Mouse (Mus musculus) limb, embryonic 11.5 days (tissue): ENCODE data around the gene Gatd1. TPM values are rescaled to one million over a fixed set of nuclear protein-coding genes. Genes with fewer than 3 reads are reported as not detected.
A peak's percentile ranks its signal among the peaks of the same experiment; 100 is the strongest.

Experiments
- ATAC-seq: fragments of 200-750 bp; cut with Nextera tagmentation; 2 replicates; pipeline ENCODE4 v1.8.0; 2017; ENCODE audit warnings: low read depth; ENCODE audit not compliant: insufficient number of reproducible peaks, low FRiP score, low TSS enrichment
- DNase-seq: peaks from one replicate; pipeline ENCODE4 v3.0.0-alpha.2; 2015; ENCODE audit warnings: low spot score
- H3K27ac ChIP-seq: fragments of 300-500 bp; sonication (generic); replicated peaks from 2 replicates; pipeline ENCODE4 v1.5.1; 2014; ENCODE audit warnings: low read depth, mild to moderate bottlenecking, low read length
- H3K27me3 ChIP-seq: fragments of 300-500 bp; sonication (generic); 2 replicates; pipeline ENCODE4 v1.6.1; 2014; ENCODE audit warnings: mild to moderate bottlenecking, low read length, mixed read lengths; ENCODE audit not compliant: control insufficient read depth, insufficient read depth
- H3K36me3 ChIP-seq: fragments of 300-500 bp; sonication (generic); 2 replicates; pipeline ENCODE4 v1.6.1; 2014; ENCODE audit warnings: mild to moderate bottlenecking, low read length, moderate library complexity, mixed read lengths; ENCODE audit not compliant: control insufficient read depth, insufficient read depth
- H3K4me1 ChIP-seq: fragments of 300-500 bp; sonication (generic); 2 replicates; pipeline ENCODE4 v1.6.1; 2014; ENCODE audit warnings: low read length, mixed read lengths; ENCODE audit not compliant: control insufficient read depth, insufficient read depth
- H3K4me2 ChIP-seq: fragments of 300-500 bp; sonication (generic); 2 replicates; pipeline ENCODE4 v1.6.1; 2014; ENCODE audit warnings: low read depth, mild to moderate bottlenecking, moderate library complexity; ENCODE audit not compliant: severe bottlenecking
- H3K4me3 ChIP-seq: fragments of 300-500 bp; sonication (generic); 2 replicates; pipeline ENCODE4 v1.5.1; 2014; ENCODE audit warnings: low read depth, low read length
- H3K9ac ChIP-seq: fragments of 300-500 bp; sonication (generic); 2 replicates; pipeline ENCODE4 v1.6.1; 2014; ENCODE audit warnings: mild to moderate bottlenecking, low read length
- H3K9me3 ChIP-seq: fragments of 300-500 bp; sonication (generic); 2 replicates; pipeline ENCODE4 v1.6.1; 2016; ENCODE audit warnings: low read length; ENCODE audit not compliant: control insufficient read depth
- WGBS: fragments of 180-500 bp; shearing (Covaris S2); extraction: QIAGEN DNeasy Blood & Tissue Kit; methylation state at CpG from one replicate; pipeline ENCODE4 v1.1.7; 2014; 5-methylcytosine and 5-hydroxymethylcytosine counted together
- polyA plus RNA-seq: library from polyadenylated mRNA; unstranded; fragments of >200 nt; fragmentation: Nextera tagmentation; extraction: Ambion mirVana; gene quantifications from 2 replicates; pipeline ENCODE4 v1.2.1, GENCODE M21; 2014

Gatd1 gene
- polyA plus RNA-seq, 1 experiment from 2014 or later: 52.2 TPM

DNA sequence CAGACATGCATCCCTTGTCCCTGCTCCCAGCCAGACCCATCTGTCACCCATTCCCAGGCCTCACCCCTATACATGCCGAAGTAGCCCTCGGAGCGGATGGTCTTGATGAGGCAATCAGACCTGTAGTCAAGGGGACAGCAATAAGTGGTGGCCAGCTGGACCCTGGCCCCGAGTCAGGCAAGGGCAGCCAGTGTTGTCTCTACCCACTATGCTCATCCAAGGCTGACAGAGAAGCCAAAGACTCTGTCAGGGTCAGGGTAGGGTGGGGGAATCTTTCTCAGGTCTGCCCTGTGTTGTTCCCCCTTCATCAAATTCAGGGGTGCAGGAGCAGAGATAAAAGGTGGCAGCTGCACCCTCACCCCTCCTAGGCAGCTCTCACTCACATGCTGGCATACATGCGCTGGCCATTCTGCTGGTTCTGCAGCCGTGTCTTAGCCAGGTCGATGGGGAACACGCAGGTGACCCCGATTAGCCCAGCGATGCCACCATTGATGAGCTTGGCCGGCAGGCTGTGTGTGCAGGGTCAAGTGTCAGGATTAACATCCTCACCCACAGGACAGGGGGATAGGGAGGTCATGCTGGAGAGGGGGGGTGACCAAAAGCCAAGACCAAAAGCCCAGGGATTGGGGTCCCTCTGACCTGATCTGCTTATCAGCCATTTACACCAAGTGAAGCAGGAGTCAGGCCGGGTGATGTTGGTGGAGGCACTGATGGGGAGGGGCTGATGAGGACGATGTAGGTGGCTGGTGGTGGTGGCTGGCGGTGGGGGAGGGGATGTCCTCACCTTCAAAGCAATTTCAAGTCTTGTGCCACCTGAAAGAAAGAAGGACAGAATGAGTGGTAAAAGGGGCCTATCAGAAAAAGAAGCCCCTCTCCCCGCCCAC lies 19.8 kb upstream of the Gatd1 start:
- Histone ChIP-seq H3K27me3 (no peaks in the 10 kb centered on the region), H3K36me3 (peaks cover 4% of the 10 kb centered on the region), H3K4me2 (peak overlapping the region; percentile 71), H3K4me3 (peak overlapping the region; percentile 39), H3K27ac (no peak overlapping the region), H3K4me1 (peaks cover 14% of the 10 kb centered on the region), H3K9me3 (no peaks in the 10 kb centered on the region), H3K9ac (peak overlapping the region; percentile 44)
- WGBS: 77% methylated on average over 15 of the region's 15 CpGs
- DNase-seq (no peak), ATAC-seq (no peak)

DNA sequence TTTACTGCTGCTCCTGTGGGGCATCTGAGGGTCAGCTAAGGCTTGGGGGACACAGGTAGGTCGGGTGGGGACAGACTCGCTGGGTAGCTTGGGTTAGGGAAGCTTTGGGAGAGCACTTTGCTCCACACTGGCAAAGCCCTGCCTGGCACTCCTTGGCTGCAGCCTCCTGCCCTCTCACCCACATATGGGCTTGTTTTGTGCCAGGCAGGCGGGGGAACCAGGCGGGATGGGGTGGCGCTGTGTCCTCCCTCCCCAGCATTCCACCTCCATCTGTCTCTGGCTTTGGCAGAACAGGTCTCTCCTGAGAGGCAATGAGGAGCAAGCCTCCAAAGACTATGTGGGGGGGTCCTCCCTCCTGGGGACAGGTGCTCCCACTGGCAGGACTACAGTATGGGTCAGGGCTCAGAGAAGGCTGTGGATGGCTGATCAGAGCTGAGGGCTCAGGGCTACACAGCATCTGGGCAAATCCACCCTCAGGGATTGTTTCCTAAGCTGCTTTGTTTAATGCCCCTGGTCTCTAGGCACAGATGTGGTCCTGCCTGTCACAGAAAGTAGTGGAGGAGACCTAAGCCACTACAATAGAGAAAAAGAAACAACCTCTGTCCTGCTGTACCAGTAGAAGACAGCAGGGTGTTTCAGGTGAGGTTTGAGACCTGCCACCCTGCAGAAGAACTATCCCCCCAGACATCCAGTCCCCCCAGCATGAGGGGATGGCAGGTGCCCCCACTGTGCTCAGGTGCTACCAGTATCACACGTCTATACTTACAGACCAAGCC lies 19.0 kb upstream of the Gatd1 start:
- WGBS: 86% methylated on average over 6 of the region's 6 CpGs

DNA sequence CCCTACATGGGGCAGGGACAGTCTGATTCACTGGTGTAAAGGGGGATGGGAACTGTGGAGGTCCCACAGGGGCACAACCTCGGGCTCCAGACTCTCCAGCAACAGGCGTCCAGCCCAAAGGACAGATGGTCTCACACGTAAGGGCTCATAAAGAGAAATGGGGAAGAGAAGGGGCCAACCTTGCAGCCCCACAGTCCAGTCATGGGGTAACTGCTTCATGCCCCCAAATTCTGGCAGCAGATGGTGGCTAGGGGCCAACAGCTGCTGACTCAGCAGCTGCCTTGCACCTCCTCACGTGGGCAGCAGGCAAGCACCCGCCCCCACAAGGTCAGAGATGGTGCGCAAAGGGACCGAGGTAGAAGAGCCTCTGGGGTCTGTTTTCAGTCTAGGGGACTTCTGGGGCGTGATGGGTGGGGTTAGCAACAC lies 18.3 kb upstream of the Gatd1 start:
- DNase-seq: no peak
- H3K4me1 ChIP-seq: peaks cover 14% of the 10 kb centered on the region
- H3K9me3 ChIP-seq: no peaks in the 10 kb centered on the region
- H3K27ac ChIP-seq: no peak overlapping the region
- WGBS: 79% methylated on average over 8 of the region's 8 CpGs
- no peaks in the 10 kb centered on the region for H3K27me3 ChIP-seq
- no peaks in the 10 kb centered on the region; the same call in 1 of the 2 replicates for H3K36me3 ChIP-seq
- no peak overlapping the region for H3K9ac ChIP-seq
- H3K4me2 ChIP-seq: no peak overlapping the region
- no peak for ATAC-seq
- H3K4me3 ChIP-seq: no peak overlapping the region

More for the DNA sequence above, 19.0 kb upstream of the Gatd1 start:
- H3K4me2 ChIP-seq: no peak overlapping the region
- no peak overlapping the region for H3K27ac ChIP-seq
- H3K4me1 ChIP-seq: peaks cover 14% of the 10 kb centered on the region
- H3K9ac ChIP-seq: no peak overlapping the region
- H3K4me3 ChIP-seq: no peak overlapping the region
- no peak for ATAC-seq
- DNase-seq: no peak
- no peaks in the 10 kb centered on the region for H3K27me3 ChIP-seq
- no peaks in the 10 kb centered on the region for H3K9me3 ChIP-seq
- no peaks in the 10 kb centered on the region; the same call in 1 of the 2 replicates for H3K36me3 ChIP-seq

- Histone ChIP-seq H3K4me2 (no peak overlapping the region), H3K27me3 (no peaks in the 10 kb centered on the region), H3K4me3 (no peak overlapping the region), H3K27ac (no peak overlapping the region), H3K4me1 (peaks cover 12% of the 10 kb centered on the region), H3K9ac (no peak overlapping the region), H3K36me3 (no peaks in the 10 kb centered on the region; the same call in 1 of the 2 replicates), H3K9me3 (no peaks in the 10 kb centered on the region)
- DNase-seq (no peak), ATAC-seq (no peak)
- 92% methylated on average over 18 of the region's 19 CpGs for WGBS
Observed at GRCm38 (mm10) chr7:141431434-141432185, 17.7 kb upstream of the Gatd1 start.

DNA sequence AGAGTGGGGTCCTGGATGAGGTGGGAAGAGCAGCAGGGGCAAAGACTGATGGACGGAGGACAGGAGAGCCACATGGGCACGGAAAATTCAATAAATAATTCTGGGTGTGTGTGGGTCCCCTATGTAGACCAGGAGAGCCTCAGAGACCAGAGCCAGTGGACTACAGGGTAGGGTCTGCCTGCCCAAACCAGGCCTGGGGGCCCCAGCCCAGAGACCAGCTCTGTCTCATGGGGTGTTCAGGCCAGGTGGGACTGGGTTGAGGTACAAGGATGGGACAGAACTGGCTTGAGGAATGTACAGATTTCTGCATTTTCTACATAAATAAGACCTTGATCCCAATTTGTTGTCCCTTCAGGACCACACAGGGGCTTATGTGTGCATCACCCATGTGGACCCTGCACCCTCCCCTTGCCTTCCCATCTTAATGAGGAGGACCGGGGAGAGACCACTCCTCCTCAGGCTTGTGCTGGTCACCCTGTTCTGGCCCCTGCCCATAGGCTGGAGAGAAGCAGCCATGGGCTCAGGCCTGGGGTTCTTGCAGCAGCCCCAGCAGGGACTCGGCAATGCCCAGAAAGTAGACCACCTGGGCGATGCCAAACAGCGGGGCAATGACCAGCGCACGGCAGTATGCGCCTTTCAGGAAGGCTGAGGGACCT lies 16.8 kb upstream of the Gatd1 start:
- WGBS: 94% methylated on average over 9 of the region's 9 CpGs
- Histone ChIP-seq H3K4me2 (no peak overlapping the region), H3K27ac (no peak overlapping the region), H3K9ac (no peak overlapping the region), H3K27me3 (no peaks in the 10 kb centered on the region), H3K4me3 (no peak overlapping the region), H3K9me3 (no peaks in the 10 kb centered on the region), H3K4me1 (peaks cover 12% of the 10 kb centered on the region), H3K36me3 (no peaks in the 10 kb centered on the region; the same call in 1 of the 2 replicates)
- DNase-seq (no peak), ATAC-seq (no peak)

GRCm38 (mm10) chr7:141429840-141430584 lies 16.1 kb upstream of the Gatd1 start:
- H3K9me3 ChIP-seq: no peaks in the 10 kb centered on the region
- peaks cover 12% of the 10 kb centered on the region for H3K4me1 ChIP-seq
- H3K4me3 ChIP-seq: no peak overlapping the region
- 64% methylated on average over 9 of the region's 9 CpGs for WGBS
- H3K27ac ChIP-seq: no peak overlapping the region; the same call in 1 of the 2 replicates
- H3K9ac ChIP-seq: no peak overlapping the region
- no peaks in the 10 kb centered on the region; the same call in 1 of the 2 replicates for H3K36me3 ChIP-seq
- ATAC-seq (no peak), DNase-seq (no peak)
- H3K4me2 ChIP-seq: peak overlapping the region; percentile 50; the same call in 1 of the 2 replicates
- H3K27me3 ChIP-seq: no peaks in the 10 kb centered on the region

GRCm38 (mm10) chr7:141429310-141429709 lies 15.4 kb upstream of the Gatd1 start, which contains the start of gene Cend1:
TSS of gene Cend1 (minus strand) at chr7:141429491.
- no peaks in the 10 kb centered on the region; the same call in 1 of the 2 replicates for H3K36me3 ChIP-seq
- no peaks in the 10 kb centered on the region for H3K9me3 ChIP-seq
- DNase-seq: peak; percentile 79
- H3K4me1 ChIP-seq: peaks cover 5% of the 10 kb centered on the region
- ATAC-seq: peak; percentile 74; the same call in 1 of the 2 replicates
- H3K27me3 ChIP-seq: no peaks in the 10 kb centered on the region
- H3K4me2 ChIP-seq: peak within 1 kb of the TSS; percentile 50
- peak within 1 kb of the TSS; percentile 34 for H3K4me3 ChIP-seq
- 3% methylated on average over 19 of the region's 19 CpGs for WGBS
- no peak within 1 kb of the TSS; the same call in 1 of the 2 replicates for H3K27ac ChIP-seq
- H3K9ac ChIP-seq: 0 out of 2 replicates have a peak within 1 kb of the TSS, but pooled peaks have one; percentile 27
